In genomic region chrX:142737719-142738118, GRCm38 (mm10) we compare ENCODE assay signal across 8 mouse cellular contexts. TPM values are rescaled to one million over a fixed set of nuclear protein-coding genes. Genes with fewer than 3 reads are reported as not detected.
DNase-seq lines count a peak whose midpoint lies in the region; ATAC-seq lines count a peak whose summit lies in the region.

No protein-coding gene starts in this region.

- H3K4me2 ChIP-seq in heart, embryonic 12.5 days, result no peak overlapping the region
- no peak overlapping the region for H3K4me2 ChIP-seq in forebrain, embryonic 14.5 days (ENCODE audit: low read length)

- no peak for ATAC-seq in heart, embryonic 12.5 days (ENCODE audit: insufficient number of reproducible peaks, low FRiP score)
- no peak for ATAC-seq in forebrain, embryonic 14.5 days

- WGBS in heart, embryonic 12.5 days, result 47% methylated on average over 6 of the region's 6 CpGs
- WGBS in forebrain, embryonic 14.5 days, result 84% methylated on average over 6 of the region's 6 CpGs

- no peaks in the 10 kb centered on the region for H3K27me3 ChIP-seq in heart, embryonic 12.5 days (replicated peaks)
- H3K27me3 ChIP-seq in forebrain, embryonic 14.5 days (replicated peaks; ENCODE audit: control insufficient read depth, insufficient read depth, low read length), result no peaks in the 10 kb centered on the region

- no peaks in the 10 kb centered on the region for H3K9me3 ChIP-seq in heart, embryonic 12.5 days (replicated peaks)
- no peaks in the 10 kb centered on the region for H3K9me3 ChIP-seq in forebrain, embryonic 14.5 days (replicated peaks; ENCODE audit: control insufficient read depth, low read length)

- H3K4me1 ChIP-seq in heart, embryonic 12.5 days (replicated peaks), result peaks cover 16% of the 10 kb centered on the region
- no peaks in the 10 kb centered on the region for H3K4me1 ChIP-seq in forebrain, embryonic 14.5 days (ENCODE audit: control insufficient read depth, insufficient read depth, low read length)

- no peak overlapping the region for H3K9ac ChIP-seq in heart, embryonic 12.5 days
- no peak overlapping the region for H3K9ac ChIP-seq in forebrain, embryonic 14.5 days (ENCODE audit: low read length)

- H3K36me3 ChIP-seq in heart, embryonic 12.5 days, result 0 out of 2 replicates have a peak, but pooled peaks cover 5% of the 10 kb centered on the region
- no peaks in the 10 kb centered on the region for H3K36me3 ChIP-seq in forebrain, embryonic 14.5 days (ENCODE audit: control insufficient read depth, insufficient read depth, low read length)

- peak; percentile 29 for DNase-seq in embryo, embryonic 10 days (ENCODE audit: low spot score)
- DNase-seq in embryo, embryonic 9.5 days (ENCODE audit: extremely low spot score), result no peak
- peak; percentile 34 for DNase-seq in adrenal gland, postnatal 25 days
- DNase-seq in lung, postnatal 14 days, result peak; percentile 26
- no peak for DNase-seq in cerebellum, postnatal 14 days
- no peak for DNase-seq in left cerebral cortex, adult 11 months (ENCODE audit: low spot score)
- DNase-seq in forebrain, embryonic 14.5 days (ENCODE audit: low spot score), result no peak

- peak overlapping the region; percentile 33; the same call in 1 of the 2 replicates for H3K27ac ChIP-seq in heart, embryonic 12.5 days (ENCODE audit: poor library complexity, severe bottlenecking)
- no peak overlapping the region for H3K27ac ChIP-seq in forebrain, embryonic 14.5 days (ENCODE audit: low read depth, low read length)

- no peak overlapping the region for H3K4me3 ChIP-seq in heart, embryonic 12.5 days
- no peak overlapping the region for H3K4me3 ChIP-seq in forebrain, embryonic 14.5 days (ENCODE audit: low read depth, low read length)

RNA-seq across cellular contexts. Expression of gene Tmem164, which starts 56.5 kb away (rescaled TPM):
- 40.1 and 44.1 TPM in 2 replicates for total RNA-seq in adrenal gland, postnatal 25 days (2021)
- polyA plus RNA-seq in heart, embryonic 12.5 days (2016; fragmentation: Nextera tagmentation; extraction: Ambion mirVana), result 73.7 and 75.2 TPM in 2 replicates
- polyA plus RNA-seq in forebrain, embryonic 14.5 days (2014; fragmentation: Nextera tagmentation; extraction: Ambion mirVana), result 11.0 and 11.5 TPM in 2 replicates

Comparison
In these comparisons a context has a peak if more than half of its experiments do, and no peak if none do; other contexts are left out.
1. DNase-seq: peak in embryo, embryonic 10 days (single experiment), adrenal gland, postnatal 25 days (single experiment) and lung, postnatal 14 days (single experiment); none in embryo, embryonic 9.5 days (single experiment), cerebellum, postnatal 14 days (0 of 2), left cerebral cortex, adult 11 months (single experiment) and forebrain, embryonic 14.5 days (single experiment).